29 mouse cellular contexts compared by ENCODE assay signal in the genomic region with DNA sequence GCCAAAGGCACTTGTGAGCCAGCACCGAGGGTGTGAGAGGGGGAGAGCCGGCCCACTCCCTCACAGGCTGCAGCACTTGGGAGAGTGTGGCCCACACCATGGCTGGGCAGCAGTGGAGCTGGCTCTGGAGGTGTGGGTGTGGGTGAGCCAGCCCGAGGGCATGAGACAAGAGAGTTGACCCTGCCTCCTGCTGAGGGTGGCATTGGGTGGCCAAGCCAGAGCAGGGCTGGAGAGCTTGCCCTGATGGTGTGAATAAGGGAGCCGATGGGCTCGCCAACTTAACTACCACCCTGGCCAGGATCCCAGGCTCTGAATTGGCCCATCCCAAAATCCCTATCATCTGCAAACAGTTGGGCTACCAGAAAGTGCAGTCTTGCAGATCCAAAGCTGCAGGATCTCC. TPM values are rescaled to one million over a fixed set of nuclear protein-coding genes. Genes with fewer than 3 reads are reported as not detected.
A peak's percentile ranks its signal among the peaks of the same experiment; 100 is the strongest.
DNase-seq lines count a peak whose midpoint lies in the region; ATAC-seq lines count a peak whose summit lies in the region.
"Had no signal": no experiment of that assay in that cellular context is flagged by ENCODE, and none has a peak within 500 bp of the region (broad histone marks: within the 10 kb centered on the region; RNA-seq: fewer than 3 reads in every experiment).

No protein-coding gene starts in this region.

- H3K4me1 ChIP-seq in forebrain, embryonic 16.5 days (replicated peaks; ENCODE audit: control insufficient read depth, insufficient read depth, low read length) = peaks cover 16% of the 10 kb centered on the region
- H3K4me1 ChIP-seq in forebrain, embryonic 10.5 days = peaks cover 15% of the 10 kb centered on the region
- H3K4me1 ChIP-seq in hindbrain, embryonic 16.5 days (ENCODE audit: control insufficient read depth, insufficient read depth, low read depth, low read length) = peaks cover 4% of the 10 kb centered on the region
- peaks cover 10% of the 10 kb centered on the region for H3K4me1 ChIP-seq in hindbrain, embryonic 12.5 days
- H3K4me1 ChIP-seq in midbrain, embryonic 10.5 days = peaks cover 18% of the 10 kb centered on the region
- peaks cover 9% of the 10 kb centered on the region; the same call in 1 of the 2 replicates for H3K4me1 ChIP-seq in midbrain, embryonic 15.5 days
- H3K4me1 ChIP-seq: midbrain, embryonic 13.5 days had no signal

- WGBS in forebrain, embryonic 16.5 days = 65% methylated on average over 5 of the region's 5 CpGs
- WGBS in forebrain, embryonic 10.5 days = 81% methylated on average over 5 of the region's 5 CpGs
- 55% methylated on average over 5 of the region's 5 CpGs for WGBS in hindbrain, embryonic 16.5 days
- 79% methylated on average over 5 of the region's 5 CpGs for WGBS in hindbrain, embryonic 12.5 days
- 79% methylated on average over 5 of the region's 5 CpGs for WGBS in midbrain, embryonic 10.5 days
- WGBS in midbrain, embryonic 15.5 days = 80% methylated on average over 5 of the region's 5 CpGs

- DNase-seq in forebrain, embryonic 10.5 days (ENCODE audit: extremely low spot score, low spot score) = no peak
- no peak for DNase-seq in midbrain, embryonic 10.5 days (ENCODE audit: low spot score)
- DNase-seq in thymus, postnatal 0 days (ENCODE audit: low spot score) = no peak
- DNase-seq: adrenal gland, adult 2 months; adrenal gland, postnatal 36 days; B cell, adult 2 months; cerebellum, adult 8-10 months; gastrocnemius, postnatal 10 days; heart, postnatal 4 days; kidney, adult 9 months; kidney, postnatal 10 days; layer of hippocampus, adult 9-11 months; right cerebral cortex, postnatal 4 days; thymus, adult 2 months; thymus, postnatal 4 days had no signal

- H3K4me2 ChIP-seq in forebrain, embryonic 16.5 days (ENCODE audit: low read length) = no peak overlapping the region
- no peak overlapping the region for H3K4me2 ChIP-seq in hindbrain, embryonic 16.5 days (ENCODE audit: low read length)
- H3K4me2 ChIP-seq in hindbrain, embryonic 12.5 days (replicated peaks) = no peak overlapping the region
- no peak overlapping the region for H3K4me2 ChIP-seq in midbrain, embryonic 15.5 days
- H3K4me2 ChIP-seq: embryonic facial prominence, embryonic 13.5 days; limb, embryonic 13.5 days; liver, embryonic 11.5 days; lung, embryonic 15.5 days; midbrain, embryonic 13.5 days; neural tube, embryonic 12.5 days had no signal

- no peak overlapping the region for H3K4me3 ChIP-seq in forebrain, embryonic 16.5 days (replicated peaks; ENCODE audit: low read length)
- no peak overlapping the region for H3K4me3 ChIP-seq in forebrain, embryonic 10.5 days
- H3K4me3 ChIP-seq in hindbrain, embryonic 16.5 days (ENCODE audit: low read length) = no peak overlapping the region
- H3K4me3 ChIP-seq in hindbrain, embryonic 12.5 days = no peak overlapping the region
- H3K4me3 ChIP-seq in midbrain, embryonic 10.5 days = no peak overlapping the region
- H3K4me3 ChIP-seq in midbrain, embryonic 15.5 days = no peak overlapping the region
- H3K4me3 ChIP-seq: embryonic facial prominence, embryonic 13.5 days; heart, embryonic 10.5 days; limb, embryonic 13.5 days; lung, embryonic 15.5 days; midbrain, embryonic 13.5 days; neural tube, embryonic 12.5 days had no signal

- no peaks in the 10 kb centered on the region for H3K27me3 ChIP-seq in forebrain, embryonic 16.5 days (replicated peaks; ENCODE audit: control insufficient read depth, insufficient read depth, low read length)
- no peaks in the 10 kb centered on the region for H3K27me3 ChIP-seq in forebrain, embryonic 10.5 days (ENCODE audit: poor library complexity, severe bottlenecking)
- no peaks in the 10 kb centered on the region for H3K27me3 ChIP-seq in hindbrain, embryonic 16.5 days (replicated peaks; ENCODE audit: control insufficient read depth, insufficient read depth, low read length)
- 0 out of 2 replicates have a peak, but pooled peaks cover 4% of the 10 kb centered on the region for H3K27me3 ChIP-seq in hindbrain, embryonic 12.5 days
- no peaks in the 10 kb centered on the region for H3K27me3 ChIP-seq in midbrain, embryonic 10.5 days (ENCODE audit: low read depth, poor library complexity, severe bottlenecking)
- H3K27me3 ChIP-seq in midbrain, embryonic 15.5 days (replicated peaks) = no peaks in the 10 kb centered on the region
- H3K27me3 ChIP-seq: embryonic facial prominence, embryonic 13.5 days; lung, embryonic 15.5 days; midbrain, embryonic 13.5 days; neural tube, embryonic 12.5 days had no signal

- H3K36me3 ChIP-seq in forebrain, embryonic 16.5 days (ENCODE audit: control insufficient read depth, insufficient read depth) = no peaks in the 10 kb centered on the region
- no peaks in the 10 kb centered on the region for H3K36me3 ChIP-seq in forebrain, embryonic 10.5 days (replicated peaks)
- no peaks in the 10 kb centered on the region for H3K36me3 ChIP-seq in hindbrain, embryonic 16.5 days (ENCODE audit: control insufficient read depth, insufficient read depth, low read length)
- H3K36me3 ChIP-seq in hindbrain, embryonic 12.5 days = no peaks in the 10 kb centered on the region
- no peaks in the 10 kb centered on the region for H3K36me3 ChIP-seq in midbrain, embryonic 10.5 days
- H3K36me3 ChIP-seq in midbrain, embryonic 15.5 days (replicated peaks) = no peaks in the 10 kb centered on the region
- H3K36me3 ChIP-seq: embryonic facial prominence, embryonic 13.5 days; heart, embryonic 10.5 days; limb, embryonic 13.5 days; lung, embryonic 15.5 days; midbrain, embryonic 13.5 days; neural tube, embryonic 12.5 days had no signal

- no peak overlapping the region for H3K9ac ChIP-seq in forebrain, embryonic 16.5 days (replicated peaks; ENCODE audit: low read depth, low read length)
- no peak overlapping the region for H3K9ac ChIP-seq in hindbrain, embryonic 16.5 days (ENCODE audit: low read depth, low read length)
- H3K9ac ChIP-seq in hindbrain, embryonic 12.5 days = no peak overlapping the region
- no peak overlapping the region for H3K9ac ChIP-seq in midbrain, embryonic 15.5 days
- H3K9ac ChIP-seq: embryonic facial prominence, embryonic 13.5 days; limb, embryonic 13.5 days; lung, embryonic 15.5 days; midbrain, embryonic 13.5 days; neural tube, embryonic 12.5 days had no signal

- H3K9me3 ChIP-seq in forebrain, embryonic 16.5 days (ENCODE audit: control insufficient read depth, low read length) = no peaks in the 10 kb centered on the region
- no peaks in the 10 kb centered on the region for H3K9me3 ChIP-seq in forebrain, embryonic 10.5 days
- no peaks in the 10 kb centered on the region for H3K9me3 ChIP-seq in hindbrain, embryonic 16.5 days (ENCODE audit: control insufficient read depth, low read length)
- no peaks in the 10 kb centered on the region for H3K9me3 ChIP-seq in hindbrain, embryonic 12.5 days (replicated peaks)
- no peaks in the 10 kb centered on the region for H3K9me3 ChIP-seq in midbrain, embryonic 10.5 days (replicated peaks)
- no peaks in the 10 kb centered on the region for H3K9me3 ChIP-seq in midbrain, embryonic 15.5 days
- H3K9me3 ChIP-seq: embryonic facial prominence, embryonic 13.5 days; heart, embryonic 10.5 days; limb, embryonic 13.5 days; lung, embryonic 15.5 days; midbrain, embryonic 13.5 days; neural tube, embryonic 12.5 days had no signal

- ATAC-seq in forebrain, embryonic 16.5 days = peak; percentile 41
- ATAC-seq in hindbrain, embryonic 16.5 days = peak; percentile 34; the same call in 1 of the 2 replicates
- no peak for ATAC-seq in hindbrain, embryonic 12.5 days (ENCODE audit: low FRiP score)
- no peak; the same call in 1 of the 2 replicates for ATAC-seq in midbrain, embryonic 15.5 days (replicated peaks)
- ATAC-seq: activated CD4-positive, CD25-positive, alpha-beta regulatory T cell, adult 4 months; intestine, postnatal 0 days had no signal

- no peak overlapping the region for H3K27ac ChIP-seq in forebrain, embryonic 16.5 days (ENCODE audit: low read length)
- H3K27ac ChIP-seq in forebrain, embryonic 10.5 days = no peak overlapping the region
- no peak overlapping the region for H3K27ac ChIP-seq in hindbrain, embryonic 16.5 days (ENCODE audit: low read depth, low read length)
- no peak overlapping the region for H3K27ac ChIP-seq in hindbrain, embryonic 12.5 days
- H3K27ac ChIP-seq in midbrain, embryonic 10.5 days (replicated peaks) = 0 out of 2 replicates have a peak overlapping the region, but pooled peaks have one; percentile 49
- H3K27ac ChIP-seq in midbrain, embryonic 15.5 days = no peak overlapping the region
- H3K27ac ChIP-seq: embryonic facial prominence, embryonic 13.5 days; heart, embryonic 10.5 days; limb, embryonic 13.5 days; lung, embryonic 15.5 days; midbrain, embryonic 13.5 days; neural tube, embryonic 12.5 days; stomach, postnatal 0 days had no signal

RNA-seq across cellular contexts. Expression of gene Lbr, which starts 35.6 kb away (rescaled TPM):
- 51.2 and 60.6 TPM in 2 replicates for polyA plus RNA-seq in forebrain, embryonic 16.5 days (2015; fragmentation: Nextera tagmentation; extraction: Ambion mirVana)
- 212 and 221 TPM in 2 replicates for polyA plus RNA-seq in forebrain, embryonic 10.5 days (2016; fragmentation: Nextera tagmentation; extraction: Ambion mirVana)
- 27.7 and 30.9 TPM in 2 replicates for polyA plus RNA-seq in hindbrain, embryonic 16.5 days (2015; fragmentation: Nextera tagmentation; extraction: Ambion mirVana)
- 95.2 and 98.0 TPM in 2 replicates for polyA plus RNA-seq in hindbrain, embryonic 12.5 days (2016; fragmentation: Nextera tagmentation; extraction: Ambion mirVana)
- polyA plus RNA-seq in midbrain, embryonic 10.5 days (2016; fragmentation: Nextera tagmentation; extraction: Ambion mirVana) = 216 and 218 TPM in 2 replicates
- polyA plus RNA-seq in midbrain, embryonic 15.5 days (2015; fragmentation: Nextera tagmentation; extraction: Ambion mirVana) = 27.9 and 32.1 TPM in 2 replicates
- polyA plus RNA-seq in thymus, postnatal 0 days (2015; fragmentation: Nextera tagmentation; extraction: Ambion mirVana) = 352 and 361 TPM in 2 replicates

Comparison
In these comparisons a context has a peak if more than half of its experiments do, and no peak if none do; other contexts are left out.
1. ATAC-seq: peak in forebrain, embryonic 16.5 days (single experiment) and hindbrain, embryonic 16.5 days (single experiment); none in hindbrain, embryonic 12.5 days (single experiment) and midbrain, embryonic 15.5 days (single experiment).